Mouse (Mus musculus): Measurements from ENCODE around the gene Phkg2.

DNA sequence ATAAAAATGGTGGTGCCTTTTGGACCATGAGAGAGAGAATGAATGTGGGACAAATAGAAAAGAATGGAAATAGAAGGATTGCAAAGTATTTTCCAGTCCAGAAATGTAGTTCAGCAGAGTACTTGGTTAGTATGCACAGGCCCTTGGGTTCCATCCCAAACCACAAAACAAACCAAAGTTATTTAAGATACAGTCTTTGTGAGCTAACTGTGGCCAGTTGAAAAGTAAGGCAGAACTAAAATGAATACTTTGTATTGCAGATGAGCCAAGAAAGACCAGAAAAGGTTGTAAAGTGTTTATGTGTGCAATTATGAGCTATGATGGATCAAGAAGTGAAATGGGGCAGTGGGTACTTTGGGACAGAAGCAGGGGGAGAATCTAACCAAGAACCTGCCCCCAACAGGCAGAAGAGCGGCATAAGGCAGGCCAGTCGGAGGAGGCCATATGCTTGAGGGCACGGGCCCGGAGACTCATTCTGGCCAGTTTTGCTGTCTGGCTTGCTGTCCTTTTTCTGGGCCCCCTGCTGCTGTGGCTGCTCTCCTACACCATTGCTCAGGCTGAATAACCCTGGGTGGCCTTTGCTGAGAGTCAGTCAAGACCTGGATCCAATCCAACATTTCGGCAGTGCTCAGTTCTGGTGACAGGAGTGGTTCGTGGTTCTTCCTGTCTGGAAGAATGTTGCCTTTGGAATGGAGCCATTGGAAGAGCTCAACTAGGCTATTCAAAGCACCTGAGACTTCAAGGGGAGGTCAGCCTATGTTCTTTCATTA lies 8.6 kb upstream of the Phkg2 start:
- TF ChIP-seq CTCF (IDR thresholded peaks at IDR 0.05; ENCODE audit: extremely low read depth, insufficient read depth, low read length) (no peak), POLR2A (IDR thresholded peaks at IDR 0.05; ENCODE audit: extremely low read depth, insufficient read depth, low read length) (no peak)

Measured in cortical plate, adult 2 months (tissue).